Mouse (Mus musculus) megakaryocyte, adult 5-6 weeks (primary cell): ENCODE measurements around the gene Igfbp2. TPM values are rescaled to one million over a fixed set of nuclear protein-coding genes. Genes with fewer than 3 reads are reported as not detected.

Source experiments
- total RNA-seq, 2 experiments: library from RNA; stranded (forward) in 1 of 2; stranded (reverse) in 1 of 2; fragments of 153-499, 151-499 nt in 1 of 2; fragments of 221-1000, 200-1000 nt in 1 of 2; gene quantifications; 2 replicates each; pipeline versions ENCODE4 v1.2.3 to v1.2.4; 2015 to 2017

Gene Igfbp2
- total RNA-seq, 2 experiments from 2014 or later: not detected

Other genes with a start within 250 kb of the Igfbp2 start
- gene Smarcal1, start 241.3 kb upstream of the Igfbp2 start, total RNA-seq (2015): 16.3 and 18.0 TPM in 2 replicates
- 15.3 and 18.6 TPM in 2 replicates for gene Smarcal1, start 241.3 kb upstream of the Igfbp2 start, total RNA-seq (2017)
- gene Ankar, start 123.9 kb upstream of the Igfbp2 start, total RNA-seq (2015): not detected in 2 replicates
- gene Ankar, start 123.9 kb upstream of the Igfbp2 start, total RNA-seq (2017): not detected in 2 replicates
- gene Rpl37a, start 113.2 kb upstream of the Igfbp2 start, total RNA-seq (2015): 1,007 and 1,017 TPM in 2 replicates
- gene Rpl37a, start 113.2 kb upstream of the Igfbp2 start, total RNA-seq (2017): 343 and 384 TPM in 2 replicates
- gene Igfbp5, start 50.4 kb downstream of the Igfbp2 start, total RNA-seq (2015): 2.7 and 2.9 TPM in 2 replicates
- 1.2 and 1.6 TPM in 2 replicates for gene Igfbp5, start 50.4 kb downstream of the Igfbp2 start, total RNA-seq (2017)
- gene Tnp1, start 191.4 kb downstream of the Igfbp2 start, total RNA-seq (2015): not detected in 2 replicates
- not detected in 2 replicates for gene Tnp1, start 191.4 kb downstream of the Igfbp2 start, total RNA-seq (2017)